Mouse (Mus musculus): Measurements from ENCODE around the gene Dnm3. TPM values are rescaled to one million over a fixed set of nuclear protein-coding genes. Genes with fewer than 3 reads are reported as not detected.

Dnm3 gene
- polyA plus RNA-seq, 1 experiment from 2014 or later = 6.9 TPM

DNA sequence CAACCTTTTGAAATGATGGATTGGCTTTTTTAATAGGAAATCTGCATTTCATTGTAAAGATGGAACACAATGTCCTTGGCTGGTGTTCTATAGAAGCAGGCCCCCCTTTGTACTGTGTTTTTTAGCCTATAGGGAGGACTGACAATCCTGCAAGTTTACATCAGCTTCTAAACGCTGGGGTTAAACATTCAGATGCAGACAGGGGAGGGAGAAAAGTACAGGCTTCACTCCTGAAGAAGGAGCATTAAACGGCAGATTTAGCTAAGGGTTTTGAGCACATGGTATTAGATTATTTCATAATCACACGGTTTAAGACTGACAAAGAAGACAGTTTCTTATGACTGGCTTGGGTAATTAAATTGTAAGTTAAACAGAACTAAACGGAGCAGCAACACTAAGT lies 341.5 kb downstream of the Dnm3 start:
- Histone ChIP-seq H3K36me3 (ENCODE audit: control insufficient read depth, insufficient read depth, low read length) (no peaks in the 10 kb centered on the region), H3K9ac (ENCODE audit: low read length) (no peak overlapping the region), H3K27ac (ENCODE audit: low read depth) (no peak overlapping the region; the same call in 1 of the 2 replicates), H3K9me3 (ENCODE audit: control insufficient read depth, low read length) (no peaks in the 10 kb centered on the region), H3K4me3 (ENCODE audit: low read depth, low read length) (no peak overlapping the region), H3K4me2 (ENCODE audit: low read length) (no peak overlapping the region), H3K27me3 (replicated peaks; ENCODE audit: control insufficient read depth, insufficient read depth, low read length) (no peaks in the 10 kb centered on the region), H3K4me1 (replicated peaks; ENCODE audit: control insufficient read depth, insufficient read depth, low read length) (no peaks in the 10 kb centered on the region)
- whole genome bisulfite sequencing = 35% methylated on average over 4 of the region's 4 CpGs
- ATAC-seq (replicated peaks; ENCODE audit: low FRiP score, low TSS enrichment, low read depth) = no peak
- no peak for DNase-seq (ENCODE audit: low spot score)

GRCm38 (mm10) chr1:162135451-162136213 lies 342.2 kb downstream of the Dnm3 start:
- Histone ChIP-seq H3K4me2 (ENCODE audit: low read length) (no peak overlapping the region), H3K27me3 (replicated peaks; ENCODE audit: control insufficient read depth, insufficient read depth, low read length) (no peaks in the 10 kb centered on the region), H3K9ac (ENCODE audit: low read length) (no peak overlapping the region), H3K27ac (ENCODE audit: low read depth) (no peak overlapping the region), H3K4me3 (ENCODE audit: low read depth, low read length) (no peak overlapping the region), H3K36me3 (ENCODE audit: control insufficient read depth, insufficient read depth, low read length) (no peaks in the 10 kb centered on the region), H3K4me1 (replicated peaks; ENCODE audit: control insufficient read depth, insufficient read depth, low read length) (no peaks in the 10 kb centered on the region), H3K9me3 (ENCODE audit: control insufficient read depth, low read length) (no peaks in the 10 kb centered on the region)
- 85% methylated on average over 11 of the region's 11 CpGs for WGBS
- DNase-seq (ENCODE audit: low spot score) (no peak), ATAC-seq (replicated peaks; ENCODE audit: low FRiP score, low TSS enrichment, low read depth) (no peak)

- WGBS = 47% methylated on average over 3 of the region's 3 CpGs
- Histone ChIP-seq H3K36me3 (ENCODE audit: control insufficient read depth, insufficient read depth, low read length) (no peaks in the 10 kb centered on the region), H3K9me3 (ENCODE audit: control insufficient read depth, low read length) (no peaks in the 10 kb centered on the region), H3K9ac (ENCODE audit: low read length) (no peak overlapping the region), H3K4me2 (ENCODE audit: low read length) (no peak overlapping the region), H3K4me3 (ENCODE audit: low read depth, low read length) (no peak overlapping the region), H3K27ac (ENCODE audit: low read depth) (no peak overlapping the region), H3K27me3 (replicated peaks; ENCODE audit: control insufficient read depth, insufficient read depth, low read length) (no peaks in the 10 kb centered on the region), H3K4me1 (replicated peaks; ENCODE audit: control insufficient read depth, insufficient read depth, low read length) (no peaks in the 10 kb centered on the region)
- DNase-seq (ENCODE audit: low spot score) (no peak), ATAC-seq (replicated peaks; ENCODE audit: low FRiP score, low TSS enrichment, low read depth) (no peak)
Measured at GRCm38 (mm10) chr1:162134651-162135066, 343.2 kb downstream of the Dnm3 start.

DNA sequence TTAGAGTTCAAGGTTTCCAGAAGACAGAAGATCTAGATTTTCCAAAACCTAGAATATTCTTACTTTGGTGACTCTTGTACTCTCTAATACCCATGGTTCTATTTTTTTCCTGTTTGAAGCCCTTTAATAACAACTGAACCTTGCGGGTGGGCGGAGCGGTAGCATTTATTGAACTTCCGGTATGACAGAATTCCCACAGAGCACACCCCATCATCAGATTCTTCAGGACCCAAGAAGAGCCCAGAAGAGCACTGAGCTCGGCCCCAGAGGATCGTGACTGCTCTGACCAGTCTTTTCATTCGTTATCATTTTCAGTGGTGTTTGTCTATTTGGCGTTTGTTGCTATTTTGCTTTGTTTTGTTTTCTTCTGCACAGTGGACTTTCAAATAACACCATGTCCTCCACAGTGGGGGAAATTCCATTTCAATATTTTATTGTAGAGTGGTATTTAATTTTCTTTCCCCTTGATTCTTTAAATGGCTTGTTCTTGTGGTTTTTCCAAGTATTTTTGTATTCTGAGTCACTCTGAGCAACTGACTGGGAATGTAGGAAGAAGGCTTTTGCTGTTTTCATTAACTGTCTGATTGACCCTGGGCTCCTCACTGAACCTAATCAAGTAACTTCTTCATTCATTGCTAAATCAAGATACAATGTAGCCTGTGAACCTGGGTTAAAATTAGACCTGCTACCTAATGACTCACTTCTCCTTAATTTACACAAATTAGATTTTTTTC lies 344.8 kb downstream of the Dnm3 start:
- Histone ChIP-seq H3K4me2 (ENCODE audit: low read length) (no peak overlapping the region), H3K27ac (ENCODE audit: low read depth) (no peak overlapping the region), H3K27me3 (replicated peaks; ENCODE audit: control insufficient read depth, insufficient read depth, low read length) (no peaks in the 10 kb centered on the region), H3K4me3 (ENCODE audit: low read depth, low read length) (no peak overlapping the region), H3K9ac (ENCODE audit: low read length) (no peak overlapping the region), H3K9me3 (ENCODE audit: control insufficient read depth, low read length) (no peaks in the 10 kb centered on the region), H3K4me1 (replicated peaks; ENCODE audit: control insufficient read depth, insufficient read depth, low read length) (no peaks in the 10 kb centered on the region), H3K36me3 (ENCODE audit: control insufficient read depth, insufficient read depth, low read length) (no peaks in the 10 kb centered on the region)
- no peak for ATAC-seq (replicated peaks; ENCODE audit: low FRiP score, low TSS enrichment, low read depth)
- DNase-seq (ENCODE audit: low spot score) = no peak
- 93% methylated on average over 8 of the region's 8 CpGs for WGBS

DNA sequence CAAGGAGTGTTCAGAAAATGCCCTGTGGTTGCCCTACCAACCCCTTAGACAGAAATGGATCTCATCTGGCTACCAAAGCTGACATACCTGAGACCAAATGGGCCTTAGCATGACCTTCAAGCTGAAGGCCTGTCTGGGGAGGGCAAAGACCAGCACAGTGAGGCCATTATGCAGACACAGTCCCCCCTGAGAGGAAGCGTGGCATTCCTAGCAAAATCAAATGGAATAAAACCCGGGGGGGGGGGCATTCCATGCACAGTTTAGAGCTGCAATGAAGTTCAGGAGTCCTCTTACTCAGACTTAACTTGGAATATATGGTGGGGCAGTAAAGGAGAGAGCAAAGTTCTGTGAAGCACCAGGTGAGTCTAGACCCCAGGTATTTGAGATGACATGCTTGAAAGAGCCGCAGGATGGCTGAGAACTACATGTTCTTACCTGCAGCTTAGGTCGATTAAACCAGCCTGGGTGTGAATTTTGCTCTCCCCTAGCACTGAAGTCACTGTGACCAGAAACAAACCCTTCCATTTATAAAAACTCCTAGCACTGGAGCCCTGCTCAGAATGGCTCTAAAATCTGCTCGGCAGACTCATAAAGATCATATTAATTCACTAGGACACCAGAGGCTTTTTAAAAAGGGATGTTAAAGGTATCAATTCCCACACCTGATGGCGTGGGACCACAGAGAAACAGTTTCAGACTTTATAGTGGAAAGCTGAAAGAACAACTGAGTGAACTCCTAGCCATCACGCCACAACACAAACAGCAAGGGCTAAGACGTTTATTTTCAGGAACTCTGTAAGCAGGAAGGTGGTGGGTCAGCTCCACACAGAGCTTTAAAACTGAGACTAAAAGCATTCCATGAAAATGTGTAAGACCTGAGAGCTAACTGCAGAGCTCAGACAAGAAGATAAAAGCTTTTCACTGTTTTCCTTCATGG lies 350.7 kb downstream of the Dnm3 start:
- Histone ChIP-seq H3K4me1 (replicated peaks; ENCODE audit: control insufficient read depth, insufficient read depth, low read length) (0 out of 2 replicates have a peak, but pooled peaks cover 8% of the 10 kb centered on the region), H3K9me3 (ENCODE audit: control insufficient read depth, low read length) (no peaks in the 10 kb centered on the region), H3K27ac (ENCODE audit: low read depth) (no peak overlapping the region), H3K9ac (ENCODE audit: low read length) (no peak overlapping the region), H3K27me3 (replicated peaks; ENCODE audit: control insufficient read depth, insufficient read depth, low read length) (no peaks in the 10 kb centered on the region), H3K4me3 (ENCODE audit: low read depth, low read length) (no peak overlapping the region), H3K4me2 (ENCODE audit: low read length) (no peak overlapping the region), H3K36me3 (ENCODE audit: control insufficient read depth, insufficient read depth, low read length) (no peaks in the 10 kb centered on the region)
- no peak for ATAC-seq (replicated peaks; ENCODE audit: low FRiP score, low TSS enrichment, low read depth)
- 67% methylated on average over 8 of the region's 8 CpGs for WGBS
- no peak for DNase-seq (ENCODE audit: low spot score)

GRCm38 (mm10) chr1:162124396-162124795 lies 353.4 kb downstream of the Dnm3 start:
- WGBS = 49% methylated on average over 3 of the region's 3 CpGs
- ATAC-seq (replicated peaks; ENCODE audit: low FRiP score, low TSS enrichment, low read depth) (no peak), DNase-seq (ENCODE audit: low spot score) (no peak)
- Histone ChIP-seq H3K4me3 (ENCODE audit: low read depth, low read length) (no peak overlapping the region), H3K4me1 (replicated peaks; ENCODE audit: control insufficient read depth, insufficient read depth, low read length) (peaks cover 10% of the 10 kb centered on the region; the same call in 1 of the 2 replicates), H3K27me3 (replicated peaks; ENCODE audit: control insufficient read depth, insufficient read depth, low read length) (no peaks in the 10 kb centered on the region), H3K36me3 (ENCODE audit: control insufficient read depth, insufficient read depth, low read length) (no peaks in the 10 kb centered on the region), H3K4me2 (ENCODE audit: low read length) (no peak overlapping the region), H3K9ac (ENCODE audit: low read length) (no peak overlapping the region), H3K27ac (ENCODE audit: low read depth) (no peak overlapping the region), H3K9me3 (ENCODE audit: control insufficient read depth, low read length) (no peaks in the 10 kb centered on the region)

- peaks cover 10% of the 10 kb centered on the region; the same call in 1 of the 2 replicates for H3K4me1 ChIP-seq (replicated peaks; ENCODE audit: control insufficient read depth, insufficient read depth, low read length)
- H3K36me3 ChIP-seq (ENCODE audit: control insufficient read depth, insufficient read depth, low read length) = no peaks in the 10 kb centered on the region
- H3K27me3 ChIP-seq (replicated peaks; ENCODE audit: control insufficient read depth, insufficient read depth, low read length) = no peaks in the 10 kb centered on the region
- H3K9ac ChIP-seq (ENCODE audit: low read length) = no peak overlapping the region
- H3K4me3 ChIP-seq (ENCODE audit: low read depth, low read length) = no peak overlapping the region
- DNase-seq (ENCODE audit: low spot score) (no peak), ATAC-seq (replicated peaks; ENCODE audit: low FRiP score, low TSS enrichment, low read depth) (no peak)
- peak overlapping the region; percentile 64; the same call in 1 of the 2 replicates for H3K27ac ChIP-seq (ENCODE audit: low read depth)
- no peaks in the 10 kb centered on the region for H3K9me3 ChIP-seq (ENCODE audit: control insufficient read depth, low read length)
- H3K4me2 ChIP-seq (ENCODE audit: low read length) = no peak overlapping the region
- 37% methylated on average over 7 of the region's 7 CpGs for WGBS
Measured at GRCm38 (mm10) chr1:162121441-162122200, 356.2 kb downstream of the Dnm3 start.

GRCm38 (mm10) chr1:162109437-162109813 lies 368.4 kb downstream of the Dnm3 start:
- ATAC-seq (replicated peaks; ENCODE audit: low FRiP score, low TSS enrichment, low read depth) = 0 out of 2 replicates have a peak, but pooled peaks have one; percentile 32
- Histone ChIP-seq H3K9ac (ENCODE audit: low read length) (no peak overlapping the region), H3K36me3 (ENCODE audit: control insufficient read depth, insufficient read depth, low read length) (no peaks in the 10 kb centered on the region), H3K4me1 (replicated peaks; ENCODE audit: control insufficient read depth, insufficient read depth, low read length) (peaks cover 8% of the 10 kb centered on the region; the same call in 1 of the 2 replicates), H3K4me2 (ENCODE audit: low read length) (no peak overlapping the region), H3K9me3 (ENCODE audit: control insufficient read depth, low read length) (no peaks in the 10 kb centered on the region), H3K4me3 (ENCODE audit: low read depth, low read length) (no peak overlapping the region), H3K27ac (ENCODE audit: low read depth) (peak overlapping the region; percentile 84), H3K27me3 (replicated peaks; ENCODE audit: control insufficient read depth, insufficient read depth, low read length) (no peaks in the 10 kb centered on the region)
- 52% methylated on average over 7 of the region's 7 CpGs for WGBS
- no peak for DNase-seq (ENCODE audit: low spot score)
